Mouse (Mus musculus) lung, adult 2 months (tissue): ENCODE measurements around the gene Mpg. TPM values are rescaled to one million over a fixed set of nuclear protein-coding genes. Genes with fewer than 3 reads are reported as not detected.

Source experiments
- DNase-seq: peaks from one replicate; pipeline ENCODE4 v3.0.0; 2022
- H3K4me1 ChIP-seq: fragments of 200-500 bp; 2 replicates; pipeline ENCODE4 v1.6.1; 2011; ENCODE audit warnings: low read length; ENCODE audit not compliant: control insufficient read depth, insufficient read depth
- H3K4me3 ChIP-seq: fragments of 200-500 bp; replicated peaks from 2 replicates; pipeline ENCODE3; 2011; ENCODE audit warnings: low read depth, mild to moderate bottlenecking, control low read depth, low read length; ENCODE audit errors: extremely low read depth
- CTCF ChIP-seq: fragments of 200-500 bp; IDR thresholded peaks from 2 replicates; pipeline ENCODE4 v1.5.1; 2011; ENCODE audit warnings: mild to moderate bottlenecking, low read length, control low read depth; ENCODE audit not compliant: insufficient read depth
- POLR2A ChIP-seq: fragments of 200-500 bp; IDR thresholded peaks from 2 replicates; pipeline ENCODE4 v1.6.1; 2011; ENCODE audit warnings: low read depth, mild to moderate bottlenecking, control low read depth, low read length, borderline replicate concordance; ENCODE audit errors: extremely low read depth
- WGBS: fragments of 180-500 bp; shearing (Covaris S2); methylation state at CpG from one replicate; pipeline ENCODE4 v1.1.7; 2018; 5-methylcytosine and 5-hydroxymethylcytosine counted together
- polyA plus RNA-seq: library from polyadenylated mRNA; depleted of rRNA; stranded (reverse); fragments of >200 nt; gene quantifications from 2 replicates; pipeline ENCODE4 v1.2.3, GENCODE M21; 2012; rRNA removed

The Mpg gene
- polyA plus RNA-seq, 1 experiment: 12.4 TPM

DNA sequence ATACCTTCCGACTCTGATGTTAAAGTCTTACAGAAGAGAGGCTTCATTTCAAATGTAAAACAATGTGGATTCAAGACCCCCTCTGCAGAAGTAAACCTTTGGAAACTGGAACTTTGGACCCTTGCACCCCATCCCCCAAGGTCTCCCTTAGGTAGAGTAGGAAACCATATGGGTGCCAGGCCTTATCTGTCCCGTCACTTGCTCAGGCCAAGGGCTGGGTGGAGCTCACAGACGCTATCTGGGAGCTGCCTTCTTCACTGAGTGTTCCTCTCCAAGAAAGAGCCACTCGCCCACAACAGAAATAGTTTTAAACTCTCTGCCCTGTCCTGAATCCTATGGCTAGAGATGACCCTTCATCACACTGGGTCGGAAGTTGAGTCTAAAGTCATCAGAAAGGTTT is 42.6 kb downstream of the Mpg start:
- no peak for TF ChIP-seq POLR2A
- 75% methylated on average over 5 of the region's 5 CpGs for WGBS
- Histone ChIP-seq H3K4me1 (no peaks in the 10 kb centered on the region), H3K4me3 (no peak overlapping the region)
- no peak for DNase-seq

DNA sequence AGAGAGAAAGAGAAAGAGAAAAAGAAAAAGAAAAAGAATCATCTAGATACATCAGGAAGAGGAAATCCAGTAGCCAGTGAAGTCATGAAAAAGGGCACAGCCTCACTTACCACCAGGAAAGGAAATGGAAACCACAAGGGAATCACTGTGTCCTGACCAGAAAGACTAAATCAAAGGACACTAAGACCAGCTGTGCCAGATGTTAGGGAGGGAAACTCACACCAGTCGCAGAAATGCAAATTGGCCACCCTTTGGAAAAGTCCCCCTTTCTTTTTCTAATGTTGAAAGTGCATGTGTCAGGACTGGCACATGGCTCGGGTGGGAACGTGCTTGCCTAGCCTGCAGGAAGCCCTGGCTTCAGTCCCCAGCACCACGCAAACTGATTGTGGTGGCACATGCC is 44.9 kb downstream of the Mpg start:
- no peaks in the 10 kb centered on the region for H3K4me1 ChIP-seq
- WGBS: 36% methylated on average over 4 of the region's 4 CpGs
- DNase-seq: no peak
- H3K4me3 ChIP-seq: no peak overlapping the region
- no peak for TF ChIP-seq POLR2A
- TF ChIP-seq CTCF: no peak

DNA sequence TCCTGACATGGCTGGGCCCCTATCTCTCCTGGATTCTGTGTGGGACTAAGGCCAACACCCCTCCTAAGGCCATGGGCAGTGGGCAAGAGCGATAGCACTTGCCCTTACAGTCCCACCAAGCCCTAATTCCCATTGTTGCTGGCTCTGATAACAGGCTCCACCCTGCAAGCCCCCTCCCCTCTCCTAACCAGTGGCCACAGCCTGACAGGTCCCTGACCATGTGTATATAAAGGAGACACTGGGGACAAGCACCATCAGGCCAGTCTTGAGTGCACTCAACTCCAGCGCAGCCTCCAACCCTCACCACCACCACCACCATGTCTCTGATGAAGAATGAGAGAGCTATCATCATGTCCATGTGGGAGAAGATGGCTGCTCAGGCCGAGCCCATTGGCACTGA is 50.0 kb downstream of the Mpg start, which contains the start of gene Hba-x:
Hba-x (plus strand) TSS at position 54 of the 400 bp plus-strand sequence.
- Histone ChIP-seq H3K4me3 (no peak within 1 kb of the TSS), H3K4me1 (no peaks in the 10 kb centered on the region)
- WGBS: 59% methylated on average over 3 of the region's 3 CpGs
- no peak for TF ChIP-seq POLR2A
- TF ChIP-seq CTCF: no peak
- no peak for DNase-seq

DNA sequence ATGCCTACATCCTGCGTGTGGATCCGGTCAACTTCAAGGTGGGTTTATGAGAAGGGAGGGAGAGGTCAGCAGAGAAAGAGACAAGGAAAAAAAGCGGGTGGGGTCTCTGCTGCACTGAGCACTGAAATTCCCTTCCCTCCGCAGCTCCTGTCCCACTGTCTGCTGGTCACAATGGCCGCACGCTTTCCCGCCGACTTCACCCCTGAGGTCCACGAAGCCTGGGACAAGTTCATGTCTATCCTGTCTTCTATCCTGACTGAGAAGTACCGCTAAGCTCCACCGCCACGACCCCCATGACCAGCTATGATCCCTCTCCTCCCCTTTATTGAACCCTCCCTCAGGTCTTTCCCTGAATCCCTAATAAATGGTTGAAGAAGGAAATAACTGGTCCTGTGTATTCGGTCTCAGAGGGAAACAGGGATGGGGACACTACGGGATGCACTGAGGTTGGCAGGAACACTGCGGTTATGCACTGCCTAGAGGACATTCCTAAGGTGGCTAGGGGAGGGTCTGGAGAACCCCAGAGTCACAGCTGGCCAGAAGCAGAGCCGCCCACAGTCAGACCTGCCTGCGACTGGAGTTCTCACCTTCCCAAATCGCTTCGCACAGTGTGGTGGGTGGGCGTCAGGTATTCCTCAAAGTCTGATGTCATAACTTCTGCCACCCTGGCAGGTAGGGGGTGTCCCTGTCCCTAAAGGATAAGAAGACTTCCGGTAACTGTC is 51.6 kb downstream of the Mpg start:
- TF ChIP-seq POLR2A (no peak), CTCF (no peak)
- DNase-seq: no peak
- 67% methylated on average over 21 of the region's 21 CpGs for WGBS
- Histone ChIP-seq H3K4me1 (no peaks in the 10 kb centered on the region), H3K4me3 (no peak overlapping the region)

DNA sequence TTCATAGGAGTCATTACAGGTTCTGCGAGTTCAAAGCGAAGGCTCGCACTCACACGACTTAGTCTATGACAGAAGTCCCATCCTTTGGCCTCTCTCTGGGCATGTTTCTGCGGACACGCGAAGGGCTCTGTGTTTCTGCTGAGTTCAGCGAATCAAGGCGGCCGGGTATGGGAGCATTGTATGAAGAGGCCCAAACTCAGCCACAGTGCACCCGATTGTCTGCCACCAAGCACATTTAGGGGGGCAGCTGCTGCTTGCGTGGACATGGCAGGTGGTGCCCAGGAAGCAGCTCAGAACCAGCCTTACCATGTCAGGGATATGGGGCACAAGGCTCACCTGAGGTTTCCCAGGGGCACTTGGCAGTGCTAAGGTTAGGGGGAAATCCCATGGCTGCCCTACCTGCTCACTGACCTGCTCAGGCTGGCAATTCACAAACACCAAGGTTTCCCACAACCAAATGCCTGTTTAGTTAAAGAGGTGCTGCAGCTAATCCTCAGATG is 52.2 kb downstream of the Mpg start:
- DNase-seq: no peak
- TF ChIP-seq POLR2A (no peak), CTCF (no peak)
- WGBS: 71% methylated on average over 12 of the region's 12 CpGs
- no peak overlapping the region for H3K4me3 ChIP-seq
- no peaks in the 10 kb centered on the region for H3K4me1 ChIP-seq

DNA sequence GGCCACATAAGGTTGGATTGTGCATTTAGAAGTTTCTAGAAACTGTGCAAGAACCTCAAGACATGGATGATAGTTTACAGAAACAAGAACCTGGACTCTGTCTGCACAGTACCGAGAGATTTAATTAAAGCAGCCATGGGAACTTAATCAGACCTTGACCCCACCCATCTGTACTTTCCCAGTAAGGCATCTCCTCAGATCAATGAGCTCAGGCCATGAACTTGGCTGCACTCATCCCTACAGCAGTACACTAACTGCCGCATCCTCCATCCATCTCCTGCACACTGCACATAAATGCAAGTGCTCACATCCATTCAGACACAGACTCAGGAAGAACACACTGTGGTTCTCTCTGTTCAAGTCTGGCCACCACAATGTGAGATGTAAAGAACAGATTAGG is 54.3 kb downstream of the Mpg start:
- no peak for TF ChIP-seq CTCF
- no peak for TF ChIP-seq POLR2A

DNA sequence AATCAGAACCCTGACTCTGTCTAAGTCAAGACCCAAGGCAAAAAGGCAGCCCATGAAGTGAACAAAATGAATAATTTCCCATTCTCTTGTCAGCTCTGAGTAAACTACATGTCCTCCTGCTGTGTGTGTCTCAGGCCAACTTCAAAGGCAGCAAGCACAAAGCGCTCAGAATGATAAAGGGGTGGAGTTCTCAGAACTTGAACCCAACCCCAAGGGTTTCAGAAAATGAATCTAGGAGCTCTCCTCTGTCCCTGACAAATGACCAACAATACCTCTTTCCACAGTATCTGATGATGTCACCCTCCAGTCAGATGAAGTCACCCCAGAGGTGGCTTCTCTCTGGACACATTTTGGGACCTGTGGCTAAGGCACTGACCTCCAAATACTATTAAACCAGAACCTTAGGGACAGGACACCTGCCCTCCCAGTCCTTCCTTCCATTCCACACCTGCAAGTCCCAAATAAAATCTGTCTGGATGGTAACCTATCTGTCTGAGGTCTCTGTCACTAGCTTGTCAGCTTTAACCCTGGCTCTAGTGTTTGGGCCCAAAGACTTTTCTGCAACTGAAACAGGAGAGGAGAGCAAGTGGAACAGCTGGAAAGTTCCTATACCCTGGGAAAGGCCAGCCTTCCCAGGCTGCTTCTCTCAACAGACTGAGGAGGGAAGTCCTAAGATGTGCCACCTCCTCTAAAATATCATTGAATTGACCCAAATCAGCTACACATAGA is 55.3 kb downstream of the Mpg start:
- TF ChIP-seq POLR2A (no peak), CTCF (no peak)
- H3K4me3 ChIP-seq: no peak overlapping the region
- no peak for DNase-seq
- WGBS: 71% methylated on average over 1 of the region's 1 CpGs
- no peaks in the 10 kb centered on the region for H3K4me1 ChIP-seq

More for the DNA sequence above, 54.3 kb downstream of the Mpg start:
- no peak for DNase-seq
- Histone ChIP-seq H3K4me1 (no peaks in the 10 kb centered on the region), H3K4me3 (no peak overlapping the region)
- WGBS: 66% methylated on average over 2 of the region's 2 CpGs

Other genes starting within 250 kb of the Mpg start
- gene Nsg2, start 226.0 kb upstream of the Mpg start, polyA plus RNA-seq: 1.2 and 1.7 TPM in 2 replicates
- 1.4 and 2.3 TPM in 2 replicates for gene Il9r, start 26.2 kb upstream of the Mpg start, polyA plus RNA-seq
- 12.5 and 16.5 TPM in 2 replicates for gene Snrnp25, start 21.1 kb upstream of the Mpg start, polyA plus RNA-seq
- 183 and 195 TPM in 2 replicates for gene Rhbdf1, start 4.2 kb upstream of the Mpg start, polyA plus RNA-seq
- 77.9 and 85.7 TPM in 2 replicates for gene Nprl3, start 41.2 kb downstream of the Mpg start, polyA plus RNA-seq
- gene Hba-x, start 49.9 kb downstream of the Mpg start, polyA plus RNA-seq: not detected in 2 replicates
- gene Hba-a1, start 57.0 kb downstream of the Mpg start, polyA plus RNA-seq: 5,782 and 18,923 TPM in 2 replicates
- 0.60 and 1.6 TPM in 2 replicates for gene Hbq1b, start 60.5 kb downstream of the Mpg start, polyA plus RNA-seq
- 11,114 and 27,871 TPM in 2 replicates for gene Hba-a2, start 70.0 kb downstream of the Mpg start, polyA plus RNA-seq
- 1.1 and 1.3 TPM in 2 replicates for gene Hbq1a, start 73.6 kb downstream of the Mpg start, polyA plus RNA-seq
- gene Sh3pxd2b, start 121.3 kb downstream of the Mpg start, polyA plus RNA-seq: 8.1 and 10.7 TPM in 2 replicates
- 8.8 and 11.8 TPM in 2 replicates for gene Ubtd2, start 228.9 kb downstream of the Mpg start, polyA plus RNA-seq